ENCODE assay signal across 8 mouse cellular contexts in genomic region chr2:120093671-120094430, GRCm38 (mm10).
A peak's percentile ranks its signal among the peaks of the same experiment; 100 is the strongest.
DNase-seq lines count a peak whose midpoint lies in the region; ATAC-seq and TF ChIP-seq lines count a peak whose summit lies in the region.

No protein-coding gene starts in this region.

- DNase-seq in forebrain, embryonic 10.5 days (ENCODE audit: extremely low spot score, low spot score) = peak; percentile 41
- DNase-seq in spleen, adult 2 months (ENCODE audit: low read depth in 1 of 2, low spot score in 2 of 2) = peak in 1 of 2 experiments; percentile 45
- no peak for DNase-seq in spleen, adult 12 weeks (ENCODE audit: low spot score)
- peak; percentile 59 to 76 for DNase-seq in cerebellum, postnatal 14 days
- peak; percentile 67 to 68 for DNase-seq in heart, postnatal 36 days
- DNase-seq in lung, adult 2 months = peak; percentile 70
- DNase-seq in retina, embryonic 14.5 days (ENCODE audit: low spot score) = peak; percentile 75

- ATAC-seq in forebrain, embryonic 12.5 days (ENCODE audit: low FRiP score) = no peak

- H3K27ac ChIP-seq in forebrain, embryonic 10.5 days = no peak overlapping the region
- H3K27ac ChIP-seq in forebrain, embryonic 12.5 days = no peak overlapping the region
- H3K27ac ChIP-seq in spleen, adult 2 months (ENCODE audit: insufficient read depth, low read length) = no peak overlapping the region

- intact Hi-C loops in heart, postnatal 36 days (cut with DNase I) = no loop called here

- H3K36me3 ChIP-seq in forebrain, embryonic 10.5 days (replicated peaks) = peaks cover 13% of the 10 kb centered on the region; the same call in 1 of the 2 replicates
- H3K36me3 ChIP-seq in forebrain, embryonic 12.5 days (replicated peaks) = no peaks in the 10 kb centered on the region
- H3K36me3 ChIP-seq in spleen, adult 2 months (ENCODE audit: control insufficient read depth, insufficient read depth, low read length) = peaks cover 23% of the 10 kb centered on the region

- 78% methylated on average over 5 of the region's 5 CpGs for WGBS in forebrain, embryonic 10.5 days
- 73% methylated on average over 5 of the region's 5 CpGs for WGBS in forebrain, embryonic 12.5 days
- WGBS in spleen, adult 2 months = 73% methylated on average over 5 of the region's 5 CpGs
- 38% methylated on average over 5 of the region's 5 CpGs for WGBS in lung, adult 2 months

- H3K4me1 ChIP-seq in forebrain, embryonic 10.5 days = no peaks in the 10 kb centered on the region
- H3K4me1 ChIP-seq in forebrain, embryonic 12.5 days = no peaks in the 10 kb centered on the region
- H3K4me1 ChIP-seq in spleen, adult 2 months (ENCODE audit: control insufficient read depth, insufficient read depth, insufficient read length) = peaks cover 8% of the 10 kb centered on the region; the same call in 1 of the 2 replicates
- H3K4me1 ChIP-seq in lung, adult 2 months (ENCODE audit: control insufficient read depth, insufficient read depth, low read length) = peaks cover 20% of the 10 kb centered on the region

- TF ChIP-seq CTCF in spleen, adult 2 months (IDR thresholded peaks at IDR 0.05; ENCODE audit: extremely low read depth, insufficient read depth, insufficient read length, insufficient replicate concordance) = peak; percentile 70; the same call in 1 of the 2 replicates
- TF ChIP-seq CTCF in lung, adult 2 months (IDR thresholded peaks at IDR 0.05; ENCODE audit: insufficient read depth, low read length) = peak; percentile 79

- no peaks in the 10 kb centered on the region for H3K9me3 ChIP-seq in forebrain, embryonic 10.5 days
- H3K9me3 ChIP-seq in forebrain, embryonic 12.5 days = no peaks in the 10 kb centered on the region

- TF ChIP-seq POLR2A in spleen, adult 2 months (IDR thresholded peaks at IDR 0.05; ENCODE audit: low read depth, low read length) = no peak
- TF ChIP-seq POLR2A in lung, adult 2 months (IDR thresholded peaks at IDR 0.05; ENCODE audit: borderline replicate concordance, extremely low read depth, low read depth, low read length) = no peak

- no peak overlapping the region for H3K4me3 ChIP-seq in forebrain, embryonic 10.5 days
- H3K4me3 ChIP-seq in forebrain, embryonic 12.5 days (replicated peaks) = no peak overlapping the region
- no peak overlapping the region for H3K4me3 ChIP-seq in spleen, adult 2 months (ENCODE audit: extremely low read depth, insufficient read depth, insufficient read length)
- H3K4me3 ChIP-seq in lung, adult 2 months (replicated peaks; ENCODE audit: extremely low read depth, low read depth, low read length) = no peak overlapping the region

- no peaks in the 10 kb centered on the region for H3K27me3 ChIP-seq in forebrain, embryonic 10.5 days (ENCODE audit: poor library complexity, severe bottlenecking)
- H3K27me3 ChIP-seq in forebrain, embryonic 12.5 days = no peaks in the 10 kb centered on the region
- no peaks in the 10 kb centered on the region for H3K27me3 ChIP-seq in spleen, adult 2 months (ENCODE audit: control insufficient read depth, insufficient read depth, low read length)

- H3K4me2 ChIP-seq in forebrain, embryonic 12.5 days = no peak overlapping the region

- no peak overlapping the region for H3K9ac ChIP-seq in forebrain, embryonic 12.5 days
